Mouse (Mus musculus): ENCODE results near the gene Calml3. TPM values are rescaled to one million over a fixed set of nuclear protein-coding genes. Genes with fewer than 3 reads are reported as not detected.

Gene Calml3
- polyA plus RNA-seq, 1 experiment from 2014 or later: not detected

DNA sequence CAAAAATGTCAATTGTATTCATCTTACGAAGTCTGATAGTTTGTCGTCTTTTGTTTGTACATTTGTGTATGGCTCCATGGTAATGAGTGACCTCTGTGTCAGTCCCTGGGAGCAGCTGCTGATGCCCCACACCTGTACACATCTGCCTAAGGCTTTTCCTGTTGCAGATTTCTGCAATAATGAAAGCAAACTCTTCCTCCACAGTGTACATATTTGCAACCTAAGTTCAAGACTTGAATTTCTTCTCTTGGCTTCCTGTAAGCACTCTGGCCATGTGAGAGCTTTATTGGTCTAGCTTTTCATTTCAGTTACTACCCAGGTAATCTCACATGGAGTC, 14.6 kb upstream of the Calml3 start:
- Histone ChIP-seq H3K4me1 (ENCODE audit: control insufficient read depth, insufficient read depth, low read length) (no peaks in the 10 kb centered on the region; the same call in 1 of the 2 replicates), H3K4me3 (ENCODE audit: low read length) (no peak overlapping the region), H3K9ac (ENCODE audit: low read depth, low read length) (no peak overlapping the region), H3K4me2 (ENCODE audit: low read depth, low read length) (no peak overlapping the region), H3K27me3 (replicated peaks; ENCODE audit: control insufficient read depth, insufficient read depth, low read length) (no peaks in the 10 kb centered on the region), H3K36me3 (ENCODE audit: control insufficient read depth, insufficient read depth, low read length) (no peaks in the 10 kb centered on the region), H3K27ac (ENCODE audit: low read length) (no peak overlapping the region), H3K9me3 (ENCODE audit: control insufficient read depth, low read length) (no peaks in the 10 kb centered on the region)
- ATAC-seq: peak; percentile 52
- WGBS: 64% methylated on average over 2 of the region's 2 CpGs

DNA sequence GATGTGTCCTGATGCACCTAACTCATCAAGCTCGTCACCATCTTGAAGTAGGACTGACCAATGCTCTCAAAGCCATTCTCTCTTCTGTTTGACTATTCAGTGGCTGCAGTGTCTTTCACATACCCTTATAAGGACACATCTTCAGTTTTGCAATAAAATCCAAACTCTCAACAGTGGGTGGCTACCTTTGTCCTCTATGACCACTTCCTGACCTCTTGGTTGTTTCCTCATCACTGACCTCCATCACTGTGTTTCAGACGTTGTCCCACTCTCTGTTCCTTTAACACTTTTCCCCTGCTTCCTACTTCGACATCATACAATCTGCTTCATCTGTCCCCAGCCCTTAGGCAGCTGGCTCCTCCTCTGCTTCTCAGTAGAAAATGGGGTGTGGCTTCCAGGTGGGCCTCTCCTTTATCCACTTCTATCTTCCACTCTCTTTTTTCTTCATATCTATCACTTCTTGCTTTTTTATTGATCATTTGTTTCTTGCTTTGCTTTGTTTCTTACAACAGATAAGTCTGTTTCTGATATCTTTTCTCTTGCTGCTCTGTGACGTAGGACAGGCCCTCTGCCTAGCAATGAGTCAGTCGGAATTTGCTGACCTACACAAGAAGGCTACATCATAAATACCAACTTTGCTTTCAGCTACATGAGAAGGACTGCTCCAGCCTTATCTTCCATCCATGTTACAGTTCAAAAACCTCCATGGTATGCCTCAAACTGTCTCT, 14.1 kb upstream of the Calml3 start:
- H3K36me3 ChIP-seq (ENCODE audit: control insufficient read depth, insufficient read depth, low read length): no peaks in the 10 kb centered on the region
- peak; percentile 87 for ATAC-seq
- no peak overlapping the region for H3K4me2 ChIP-seq (ENCODE audit: low read depth, low read length)
- H3K9ac ChIP-seq (ENCODE audit: low read depth, low read length): no peak overlapping the region
- H3K27ac ChIP-seq (ENCODE audit: low read length): no peak overlapping the region
- no peak overlapping the region for H3K4me3 ChIP-seq (ENCODE audit: low read length)
- H3K9me3 ChIP-seq (ENCODE audit: control insufficient read depth, low read length): no peaks in the 10 kb centered on the region
- H3K4me1 ChIP-seq (ENCODE audit: control insufficient read depth, insufficient read depth, low read length): no peaks in the 10 kb centered on the region; the same call in 1 of the 2 replicates
- no peaks in the 10 kb centered on the region for H3K27me3 ChIP-seq (replicated peaks; ENCODE audit: control insufficient read depth, insufficient read depth, low read length)
- WGBS: 61% methylated on average over 5 of the region's 5 CpGs

DNA sequence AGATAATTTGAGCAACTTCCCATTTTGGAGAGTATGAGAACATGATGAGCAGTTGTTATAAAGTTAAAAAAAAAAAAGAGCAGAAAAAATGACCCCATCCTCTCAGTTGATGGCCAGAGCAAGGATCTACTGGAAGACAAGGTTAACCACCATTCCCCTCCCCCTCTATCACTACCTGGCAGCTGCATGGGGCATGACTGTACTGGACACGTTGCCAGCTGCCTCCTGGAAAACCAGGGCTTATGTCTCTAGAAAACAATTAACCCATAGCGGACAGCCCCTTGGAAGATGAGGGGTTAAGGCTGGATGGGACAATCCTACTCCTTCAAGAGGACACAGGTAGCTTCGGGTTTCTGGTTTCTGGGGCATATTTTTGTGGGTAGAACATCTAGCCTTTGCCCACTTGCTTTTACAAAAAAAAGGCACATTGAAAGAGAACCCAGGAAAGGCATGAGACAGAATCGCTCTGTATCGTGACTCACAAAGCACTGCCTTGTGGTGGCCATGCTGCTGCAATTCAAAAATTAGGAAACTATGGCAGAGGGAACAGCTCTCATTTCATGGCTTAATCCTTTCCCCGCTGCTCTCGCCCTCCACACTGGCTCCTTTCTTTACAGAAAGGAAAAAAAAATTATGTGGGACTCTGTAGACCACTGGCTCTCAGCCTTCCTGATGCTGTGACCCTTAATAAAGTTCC, 3.2 kb upstream of the Calml3 start:
- Histone ChIP-seq H3K9ac (ENCODE audit: low read depth, low read length) (no peak overlapping the region), H3K27me3 (replicated peaks; ENCODE audit: control insufficient read depth, insufficient read depth, low read length) (no peaks in the 10 kb centered on the region), H3K4me2 (ENCODE audit: low read depth, low read length) (no peak overlapping the region), H3K27ac (ENCODE audit: low read length) (no peak overlapping the region), H3K36me3 (ENCODE audit: control insufficient read depth, insufficient read depth, low read length) (no peaks in the 10 kb centered on the region), H3K4me1 (ENCODE audit: control insufficient read depth, insufficient read depth, low read length) (peaks cover 4% of the 10 kb centered on the region), H3K4me3 (ENCODE audit: low read length) (no peak overlapping the region), H3K9me3 (ENCODE audit: control insufficient read depth, low read length) (no peaks in the 10 kb centered on the region)
- WGBS: 79% methylated on average over 7 of the region's 7 CpGs
- ATAC-seq: no peak

DNA sequence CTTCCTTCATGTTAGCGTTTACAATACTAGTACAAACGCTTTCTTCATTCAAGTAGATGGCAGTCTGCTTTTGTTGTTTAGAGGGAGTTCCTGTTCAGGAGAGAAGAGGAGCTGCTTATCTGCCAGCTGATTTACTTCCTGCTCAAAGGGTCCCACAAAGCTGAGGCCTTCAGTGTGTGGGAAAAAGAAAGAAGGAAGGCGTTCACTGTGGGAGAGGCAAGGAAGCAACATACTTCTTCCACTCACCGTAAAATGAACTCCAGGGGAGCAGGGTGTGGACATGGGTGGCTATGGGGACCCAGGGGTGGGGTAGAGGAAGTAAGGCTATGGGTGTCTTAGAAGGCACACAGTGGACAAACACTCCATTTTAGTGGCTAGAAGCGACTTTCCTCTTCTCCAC, 1.5 kb upstream of the Calml3 start:
- no peaks in the 10 kb centered on the region for H3K9me3 ChIP-seq (ENCODE audit: control insufficient read depth, low read length)
- peaks cover 4% of the 10 kb centered on the region for H3K4me1 ChIP-seq (ENCODE audit: control insufficient read depth, insufficient read depth, low read length)
- no peak overlapping the region for H3K4me3 ChIP-seq (ENCODE audit: low read length)
- no peaks in the 10 kb centered on the region for H3K36me3 ChIP-seq (ENCODE audit: control insufficient read depth, insufficient read depth, low read length)
- H3K27me3 ChIP-seq (replicated peaks; ENCODE audit: control insufficient read depth, insufficient read depth, low read length): no peaks in the 10 kb centered on the region
- ATAC-seq: peak; percentile 60
- H3K27ac ChIP-seq (ENCODE audit: low read length): no peak overlapping the region
- 51% methylated on average over 5 of the region's 5 CpGs for WGBS
- no peak overlapping the region for H3K4me2 ChIP-seq (ENCODE audit: low read depth, low read length)
- H3K9ac ChIP-seq (ENCODE audit: low read depth, low read length): no peak overlapping the region

DNA sequence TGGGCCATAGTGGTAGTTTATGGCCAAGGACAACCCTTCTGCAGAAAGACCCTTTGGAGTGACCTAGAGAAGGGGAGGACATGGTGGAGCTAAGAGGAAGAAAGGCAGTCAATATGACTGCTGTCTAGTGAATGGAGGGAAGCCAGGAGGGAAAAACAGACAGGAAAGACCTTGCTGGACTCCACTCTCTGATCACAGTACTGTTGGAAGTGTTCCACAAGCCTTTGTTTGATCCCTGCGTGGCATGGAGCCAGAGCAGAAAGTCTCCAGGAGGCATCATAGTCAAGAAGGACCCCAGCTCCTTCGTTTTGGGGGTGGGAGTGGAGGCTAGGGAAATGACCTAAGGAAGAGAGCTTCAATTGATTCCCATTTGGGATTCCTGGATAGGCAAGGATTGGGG, 1.0 kb upstream of the Calml3 start:
- H3K27ac ChIP-seq (ENCODE audit: low read length): no peak overlapping the region
- H3K9me3 ChIP-seq (ENCODE audit: control insufficient read depth, low read length): no peaks in the 10 kb centered on the region
- H3K27me3 ChIP-seq (replicated peaks; ENCODE audit: control insufficient read depth, insufficient read depth, low read length): no peaks in the 10 kb centered on the region
- H3K9ac ChIP-seq (ENCODE audit: low read depth, low read length): no peak overlapping the region
- H3K36me3 ChIP-seq (ENCODE audit: control insufficient read depth, insufficient read depth, low read length): no peaks in the 10 kb centered on the region
- 56% methylated on average over 2 of the region's 2 CpGs for WGBS
- no peak overlapping the region for H3K4me3 ChIP-seq (ENCODE audit: low read length)
- H3K4me1 ChIP-seq (ENCODE audit: control insufficient read depth, insufficient read depth, low read length): peaks cover 4% of the 10 kb centered on the region
- no peak for ATAC-seq
- H3K4me2 ChIP-seq (ENCODE audit: low read depth, low read length): no peak overlapping the region

DNA sequence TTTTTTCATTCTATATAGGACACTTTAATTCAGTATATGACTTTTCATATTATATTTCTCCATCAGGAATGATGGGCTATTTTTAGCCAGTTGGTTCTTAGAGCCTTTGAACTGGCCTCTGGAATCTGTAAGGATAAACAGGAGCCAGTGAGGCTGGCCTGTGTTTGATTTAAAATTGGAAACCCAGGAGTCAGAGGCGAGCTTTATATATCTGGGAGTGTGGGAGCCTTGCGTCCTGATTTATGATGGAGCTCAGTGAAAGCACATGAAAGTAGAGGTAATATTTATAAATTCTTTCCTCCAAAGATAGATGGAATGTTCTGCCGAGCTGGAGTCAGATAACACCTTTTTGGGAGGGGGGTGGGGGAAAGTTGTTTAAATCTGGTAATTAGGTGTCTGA, 4.7 kb downstream of the Calml3 start:
- H3K9me3 ChIP-seq (ENCODE audit: control insufficient read depth, low read length): no peaks in the 10 kb centered on the region
- H3K4me2 ChIP-seq (ENCODE audit: low read depth, low read length): no peak overlapping the region
- H3K36me3 ChIP-seq (ENCODE audit: control insufficient read depth, insufficient read depth, low read length): no peaks in the 10 kb centered on the region
- no peak overlapping the region for H3K9ac ChIP-seq (ENCODE audit: low read depth, low read length)
- H3K4me3 ChIP-seq (ENCODE audit: low read length): no peak overlapping the region
- no peak overlapping the region for H3K27ac ChIP-seq (ENCODE audit: low read length)
- H3K27me3 ChIP-seq (replicated peaks; ENCODE audit: control insufficient read depth, insufficient read depth, low read length): no peaks in the 10 kb centered on the region
- no peaks in the 10 kb centered on the region for H3K4me1 ChIP-seq (ENCODE audit: control insufficient read depth, insufficient read depth, low read length)
- ATAC-seq: no peak
- 29% methylated on average over 3 of the region's 3 CpGs for WGBS

DNA sequence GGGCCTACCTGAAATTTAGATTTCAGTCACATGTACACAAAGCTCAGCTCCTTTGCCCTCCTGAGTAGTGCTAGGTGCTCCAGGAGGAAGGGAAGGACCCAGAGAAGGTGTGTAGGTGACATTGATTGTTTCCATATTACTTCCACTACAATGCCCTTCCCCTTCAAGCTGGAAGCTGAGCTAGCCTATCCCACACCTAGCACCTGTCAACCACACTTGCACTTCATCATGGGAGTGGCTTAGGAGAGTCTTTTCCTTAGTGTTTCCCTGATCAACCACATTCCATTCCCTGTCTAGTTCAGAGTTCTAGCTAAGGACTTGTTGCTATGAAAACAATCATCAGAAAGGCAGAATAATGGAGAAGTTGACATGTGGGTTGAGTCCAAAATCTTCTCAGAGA, 5.4 kb downstream of the Calml3 start:
- ATAC-seq: peak; percentile 61; the same call in 1 of the 2 replicates

DNA sequence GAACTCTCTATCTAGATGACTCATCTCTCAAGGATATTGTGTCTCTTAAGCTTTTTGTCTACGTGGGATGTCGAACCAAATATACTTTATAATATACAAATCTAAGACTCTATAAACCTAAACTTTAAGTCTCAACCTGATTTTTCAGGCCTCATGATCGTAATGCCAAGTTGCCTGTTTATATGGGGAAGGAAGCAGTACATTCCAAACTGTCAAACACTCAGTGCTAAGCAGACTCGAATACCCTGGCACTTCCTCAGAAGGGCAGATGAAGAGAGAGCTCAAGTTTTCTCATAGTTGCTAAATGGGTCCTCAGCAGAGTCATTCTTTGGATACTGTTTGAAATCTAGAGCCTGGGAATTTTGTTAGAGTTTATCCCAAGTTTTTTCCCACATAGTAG, 7.5 kb downstream of the Calml3 start:
- ATAC-seq: no peak
- 57% methylated on average over 4 of the region's 4 CpGs for WGBS
- no peak overlapping the region for H3K27ac ChIP-seq (ENCODE audit: low read length)
- no peak overlapping the region for H3K4me3 ChIP-seq (ENCODE audit: low read length)
- no peak overlapping the region for H3K9ac ChIP-seq (ENCODE audit: low read depth, low read length)
- H3K27me3 ChIP-seq (replicated peaks; ENCODE audit: control insufficient read depth, insufficient read depth, low read length): no peaks in the 10 kb centered on the region
- H3K4me2 ChIP-seq (ENCODE audit: low read depth, low read length): no peak overlapping the region
- no peaks in the 10 kb centered on the region for H3K36me3 ChIP-seq (ENCODE audit: control insufficient read depth, insufficient read depth, low read length)
- H3K9me3 ChIP-seq (ENCODE audit: control insufficient read depth, low read length): no peaks in the 10 kb centered on the region
- H3K4me1 ChIP-seq (ENCODE audit: control insufficient read depth, insufficient read depth, low read length): no peaks in the 10 kb centered on the region

More for the DNA sequence above, 5.4 kb downstream of the Calml3 start:
- H3K27ac ChIP-seq (ENCODE audit: low read length): no peak overlapping the region
- H3K27me3 ChIP-seq (replicated peaks; ENCODE audit: control insufficient read depth, insufficient read depth, low read length): no peaks in the 10 kb centered on the region
- no peaks in the 10 kb centered on the region for H3K4me1 ChIP-seq (ENCODE audit: control insufficient read depth, insufficient read depth, low read length)
- H3K9me3 ChIP-seq (ENCODE audit: control insufficient read depth, low read length): no peaks in the 10 kb centered on the region
- no peak overlapping the region for H3K4me2 ChIP-seq (ENCODE audit: low read depth, low read length)
- no peaks in the 10 kb centered on the region for H3K36me3 ChIP-seq (ENCODE audit: control insufficient read depth, insufficient read depth, low read length)
- no peak overlapping the region for H3K4me3 ChIP-seq (ENCODE audit: low read length)
- H3K9ac ChIP-seq (ENCODE audit: low read depth, low read length): no peak overlapping the region

DNA sequence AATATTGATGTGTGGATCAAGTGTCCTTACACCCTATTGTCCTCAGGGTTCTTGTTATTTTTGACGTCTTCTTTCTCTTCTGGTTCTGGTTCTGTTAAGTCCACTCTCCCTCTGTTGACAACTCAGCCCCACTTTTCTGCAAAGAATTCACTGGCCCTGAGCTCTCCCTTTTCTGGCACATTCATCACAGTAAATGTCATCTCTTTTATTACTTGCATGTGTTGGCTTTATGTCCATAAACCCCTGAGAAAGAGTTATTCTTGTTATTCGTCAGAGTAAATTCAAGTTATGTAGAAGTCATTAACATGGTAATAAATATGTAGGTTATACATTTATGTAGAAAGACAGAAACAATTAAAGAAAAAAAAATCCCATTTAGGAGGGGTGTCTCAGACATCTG, 14.6 kb downstream of the Calml3 start:
- Histone ChIP-seq H3K4me1 (ENCODE audit: control insufficient read depth, insufficient read depth, low read length) (peaks cover 6% of the 10 kb centered on the region), H3K27me3 (replicated peaks; ENCODE audit: control insufficient read depth, insufficient read depth, low read length) (no peaks in the 10 kb centered on the region), H3K4me3 (ENCODE audit: low read length) (no peak overlapping the region), H3K9me3 (ENCODE audit: control insufficient read depth, low read length) (no peaks in the 10 kb centered on the region), H3K36me3 (ENCODE audit: control insufficient read depth, insufficient read depth, low read length) (no peaks in the 10 kb centered on the region), H3K9ac (ENCODE audit: low read depth, low read length) (no peak overlapping the region), H3K4me2 (ENCODE audit: low read depth, low read length) (no peak overlapping the region), H3K27ac (ENCODE audit: low read length) (0 out of 2 replicates have a peak overlapping the region, but pooled peaks have one; percentile 6)
- no peak for ATAC-seq
- 45% methylated on average over 2 of the region's 2 CpGs for WGBS

All from intestine, embryonic 16.5 days (tissue).